Mouse (Mus musculus) CH12.LX (cell line): ENCODE results near the gene Agtr2. TPM values are rescaled to one million over a fixed set of nuclear protein-coding genes. Genes with fewer than 3 reads are reported as not detected.

ENCODE experiments used
- DNase-seq: peaks from one replicate; pipeline ENCODE4 v3.0.0-alpha.2; 2013; ENCODE audit errors: extremely low read depth
- H3K27ac ChIP-seq: 2 replicates; pipeline ENCODE4 v1.5.1; 2012; ENCODE audit warnings: low read depth, mild to moderate bottlenecking, control low read depth, moderate library complexity; ENCODE audit not compliant: insufficient read depth
- H3K27me3 ChIP-seq: replicated peaks from 2 replicates; pipeline ENCODE3; 2012; ENCODE audit warnings: inconsistent platforms
- H3K36me3 ChIP-seq, 2 experiments: replicated peaks in 1 of 2; 2 replicates each; pipeline versions ENCODE3 to v1.6.1; 2012; ENCODE audit warnings: inconsistent platforms in 1 of 2, low read length in 1 of 2, mild to moderate bottlenecking in 1 of 2, mixed read lengths in 1 of 2, moderate library complexity in 1 of 2; ENCODE audit not compliant: control insufficient read depth in 1 of 2, insufficient read depth in 1 of 2
- H3K4me1 ChIP-seq, 2 experiments: 2 replicates each; pipeline ENCODE4 v1.6.1; 2012; ENCODE audit warnings: inconsistent platforms in 1 of 2, moderate library complexity in 1 of 2; ENCODE audit not compliant: insufficient read depth in 2 of 2, control insufficient read depth in 1 of 2
- H3K4me2 ChIP-seq: 2 replicates; pipeline ENCODE4 v1.6.1; 2012; ENCODE audit warnings: low read depth, mild to moderate bottlenecking, control low read depth; ENCODE audit not compliant: poor library complexity, insufficient read depth, severe bottlenecking
- H3K4me3 ChIP-seq, 3 experiments: fragments of 150-350 bp in 1 of 3; sonication (generic) in 1 of 3; replicated peaks in 1 of 3; 2 replicates each; pipeline versions ENCODE3 to v1.5.1; 2011 to 2012; ENCODE audit warnings: low read depth in 2 of 3, low read length in 2 of 3, mild to moderate bottlenecking in 2 of 3, moderate library complexity in 2 of 3, control low read depth in 1 of 3, improper control_type of control experiment in 1 of 3, inconsistent platforms in 1 of 3, mixed read lengths in 1 of 3; ENCODE audit not compliant: poor library complexity in 1 of 3
- H3K79me2 ChIP-seq: replicated peaks from 2 replicates; pipeline ENCODE4 v1.6.1; 2012; ENCODE audit warnings: mild to moderate bottlenecking, moderate library complexity; ENCODE audit not compliant: control insufficient read depth, poor library complexity, insufficient read depth, severe bottlenecking; ENCODE audit errors: extremely low read depth
- H3K9ac ChIP-seq: 2 replicates; pipeline ENCODE4 v1.6.1; 2012; ENCODE audit warnings: low read depth, mild to moderate bottlenecking, control low read depth, moderate library complexity; ENCODE audit not compliant: insufficient read depth
- H3K9me3 ChIP-seq: replicated peaks from 2 replicates; pipeline ENCODE3; 2012; ENCODE audit warnings: low read length, inconsistent platforms, mixed read lengths
- BHLHE40 ChIP-seq: IDR thresholded peaks from 2 replicates; pipeline ENCODE4 v1.6.1; 2011; ENCODE audit warnings: mild to moderate bottlenecking, low read depth, low read length, improper control_type of control experiment
- E2F4 ChIP-seq: IDR thresholded peaks from 2 replicates; pipeline ENCODE4 v1.6.1; 2011; ENCODE audit warnings: low read depth, low read length, improper control_type of control experiment; ENCODE audit not compliant: insufficient replicate concordance
- ELF1 ChIP-seq: IDR thresholded peaks from 2 replicates; pipeline ENCODE4 v1.6.1; 2014; ENCODE audit warnings: low read depth, mild to moderate bottlenecking, inconsistent platforms, low read length, improper control_type of control experiment
- EP300 ChIP-seq: IDR thresholded peaks from 2 replicates; pipeline ENCODE4 v1.6.1; 2011; ENCODE audit warnings: low read length, improper control_type of control experiment
- ETS1 ChIP-seq: conservative IDR thresholded peaks from 2 replicates; pipeline ENCODE4 v1.6.1; 2012; ENCODE audit warnings: low read depth, mild to moderate bottlenecking, inconsistent platforms, low read length, improper control_type of control experiment, moderate library complexity
- JUN ChIP-seq: IDR thresholded peaks from 2 replicates; pipeline ENCODE4 v1.6.1; 2011; ENCODE audit warnings: low read depth, mild to moderate bottlenecking, low read length, improper control_type of control experiment, moderate library complexity; ENCODE audit not compliant: insufficient read depth
- JUND ChIP-seq: conservative IDR thresholded peaks from 2 replicates; pipeline ENCODE4 v1.6.1; 2011; ENCODE audit warnings: low read depth, low read length, improper control_type of control experiment
- KAT2A ChIP-seq: IDR thresholded peaks from 2 replicates; pipeline ENCODE4 v1.6.1; 2012; ENCODE audit warnings: low read length, improper control_type of control experiment, inconsistent platforms; ENCODE audit not compliant: insufficient replicate concordance
- MAX ChIP-seq: IDR thresholded peaks from 2 replicates; pipeline ENCODE4 v1.6.1; 2011; ENCODE audit warnings: low read length, improper control_type of control experiment
- MXI1 ChIP-seq: IDR thresholded peaks from 2 replicates; pipeline ENCODE4 v1.6.1; 2011; ENCODE audit warnings: mild to moderate bottlenecking, low read depth, low read length, improper control_type of control experiment
- MYC ChIP-seq: IDR thresholded peaks from 2 replicates; pipeline ENCODE4 v1.6.1; 2011; ENCODE audit warnings: low read depth, mild to moderate bottlenecking, improper control_type of control experiment, low read length
- NELFE ChIP-seq: IDR thresholded peaks from 2 replicates; pipeline ENCODE4 v1.6.1; 2011; ENCODE audit warnings: low read depth, low read length, improper control_type of control experiment
- NRF1 ChIP-seq: IDR thresholded peaks from 2 replicates; pipeline ENCODE4 v1.6.1; 2014; ENCODE audit warnings: low read depth, mild to moderate bottlenecking, inconsistent platforms, low read length, improper control_type of control experiment, moderate library complexity
- POLR2AphosphoS2 ChIP-seq: IDR thresholded peaks from 2 replicates; pipeline ENCODE4 v1.6.1; 2011; ENCODE audit warnings: low read depth, low read length, improper control_type of control experiment
- RAD21 ChIP-seq: IDR thresholded peaks from 2 replicates; pipeline ENCODE4 v1.6.1; 2011; ENCODE audit warnings: low read depth, mild to moderate bottlenecking, low read length, improper control_type of control experiment, moderate library complexity
- RCOR1 ChIP-seq: conservative IDR thresholded peaks from 2 replicates; pipeline ENCODE4 v1.6.1; 2012; ENCODE audit warnings: low read depth, mild to moderate bottlenecking, inconsistent platforms, low read length, improper control_type of control experiment
- SIN3A ChIP-seq: IDR thresholded peaks from 2 replicates; pipeline ENCODE4 v1.6.1; 2012; ENCODE audit warnings: low read length, improper control_type of control experiment, inconsistent platforms
- TBP ChIP-seq: conservative IDR thresholded peaks from 2 replicates; pipeline ENCODE4 v1.6.1; 2011; ENCODE audit warnings: low read depth, low read length, improper control_type of control experiment
- TCF12 ChIP-seq: IDR thresholded peaks from 2 replicates; pipeline ENCODE4 v1.6.1; 2014; ENCODE audit warnings: low read depth, mild to moderate bottlenecking, inconsistent platforms, low read length, improper control_type of control experiment
- USF1 ChIP-seq: IDR thresholded peaks from 2 replicates; pipeline ENCODE4 v1.6.1; 2014; ENCODE audit warnings: low read depth, mild to moderate bottlenecking, inconsistent platforms, low read length, improper control_type of control experiment
- ZC3H11A ChIP-seq: IDR thresholded peaks from 2 replicates; pipeline ENCODE4 v1.6.1; 2012; ENCODE audit warnings: low read depth, mild to moderate bottlenecking, inconsistent platforms, low read length, improper control_type of control experiment
- ZKSCAN1 ChIP-seq: IDR thresholded peaks from 2 replicates; pipeline ENCODE4 v1.6.1; 2012; ENCODE audit warnings: low read depth, inconsistent platforms, low read length, improper control_type of control experiment, borderline replicate concordance
- ZMIZ1 ChIP-seq: IDR thresholded peaks from 2 replicates; pipeline ENCODE4 v1.6.1; 2012; ENCODE audit warnings: low read depth, mild to moderate bottlenecking, inconsistent platforms, low read length, improper control_type of control experiment
- ZNF384 ChIP-seq: IDR thresholded peaks from 2 replicates; pipeline ENCODE4 v1.6.1; 2012; ENCODE audit warnings: low read depth, low read length, improper control_type of control experiment, inconsistent platforms
- dilution Hi-C: fragments of 300-500 bp; cut with MboI; formaldehyde crosslinking; loops from 2 replicates; pipeline ENCODE4 v1.14.3; 2020; ENCODE audit warnings: low sequenced_read_pairs; ENCODE audit not compliant: extremely low pct_unique_long_range_greater_than_20kb, extremely low pct_ligation_motif_present
- in situ Hi-C: fragments of 300-500 bp; cut with MboI; formaldehyde crosslinking; loops from 3 replicates; pipeline ENCODE4 v1.14.3; 2019; ENCODE audit warnings: low sequenced_read_pairs, low pct_ligation_motif_present, low pct_unique_long_range_greater_than_20kb, mixed read lengths
- polyA plus RNA-seq: library from polyadenylated mRNA; unstranded; fragments of >175 nt; gene quantifications from 2 replicates; pipeline ENCODE4 v1.2.1, GENCODE M21; 2012; ENCODE audit warnings: low read depth; ENCODE audit not compliant: insufficient read length
- total RNA-seq, 2 experiments: library from RNA; depleted of rRNA; stranded (reverse); fragments of 300-350 nt in 1 of 2; fragments of >200 nt in 1 of 2; gene quantifications; 2 replicates each; pipeline ENCODE4 v1.2.3; 2012 to 2014

Agtr2 gene
- total RNA-seq (2012; rRNA removed) (not detected in 2 replicates), total RNA-seq (2014; rRNA removed) (not detected in 2 replicates), polyA plus RNA-seq (not detected in 2 replicates)

DNA sequence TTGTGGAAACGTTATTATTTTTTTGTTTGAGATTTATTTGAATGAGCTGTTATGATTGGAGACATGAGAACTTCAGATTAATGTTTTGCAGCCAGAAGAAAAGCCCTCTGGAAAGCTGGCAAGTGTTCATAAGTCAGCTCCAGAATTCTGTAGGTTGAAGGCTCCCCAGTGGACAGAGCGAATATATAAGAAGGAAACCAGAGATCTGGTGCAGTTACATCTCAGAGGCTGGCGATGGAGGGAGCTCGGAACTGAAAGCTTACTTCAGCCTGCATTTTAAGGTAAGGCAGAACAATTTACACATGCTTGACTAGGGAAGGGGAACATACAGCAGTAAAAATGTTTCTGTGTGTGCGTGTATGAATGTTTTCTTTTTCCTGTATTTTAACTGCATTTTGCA lies at the start of gene Agtr2:
TSS of gene Agtr2 (plus strand) at position 131 of the 400 bp plus-strand sequence.
- H3K79me2 ChIP-seq: no peaks in the 10 kb centered on the region
- TF ChIP-seq BHLHE40: no peak
- no peak for TF ChIP-seq POLR2AphosphoS2
- TF ChIP-seq TBP: no peak
- TF ChIP-seq ZNF384: no peak
- no peak for TF ChIP-seq NRF1
- TF ChIP-seq JUN: no peak
- no peak for TF ChIP-seq KAT2A
- no peak for TF ChIP-seq SIN3A
- no peak for TF ChIP-seq EP300
- no peak for TF ChIP-seq NELFE
- TF ChIP-seq E2F4: no peak
- no peak for TF ChIP-seq MXI1
- no peak for TF ChIP-seq ZC3H11A
- TF ChIP-seq JUND: no peak
- no peak for TF ChIP-seq MAX
- TF ChIP-seq ELF1: no peak
- TF ChIP-seq ETS1: no peak
- no peak for TF ChIP-seq ZMIZ1
- no peak for TF ChIP-seq ZKSCAN1
- no peak for TF ChIP-seq RAD21
- TF ChIP-seq, all 38 proteins: peak for 0
- Histone ChIP-seq H3K36me3 (no peaks in the 10 kb centered on the region), H3K27ac (no peak within 1 kb of the TSS), H3K4me1 (no peaks in the 10 kb centered on the region), H3K4me2 (no peak within 1 kb of the TSS), H3K27me3 (no peaks in the 10 kb centered on the region), H3K4me3 (no peak within 1 kb of the TSS), H3K9ac (no peak within 1 kb of the TSS), H3K9me3 (peaks cover 2% of the 10 kb centered on the region)
- in situ Hi-C loops (no loop called here), dilution Hi-C loops (no loop called here)
- no peak for DNase-seq

DNA sequence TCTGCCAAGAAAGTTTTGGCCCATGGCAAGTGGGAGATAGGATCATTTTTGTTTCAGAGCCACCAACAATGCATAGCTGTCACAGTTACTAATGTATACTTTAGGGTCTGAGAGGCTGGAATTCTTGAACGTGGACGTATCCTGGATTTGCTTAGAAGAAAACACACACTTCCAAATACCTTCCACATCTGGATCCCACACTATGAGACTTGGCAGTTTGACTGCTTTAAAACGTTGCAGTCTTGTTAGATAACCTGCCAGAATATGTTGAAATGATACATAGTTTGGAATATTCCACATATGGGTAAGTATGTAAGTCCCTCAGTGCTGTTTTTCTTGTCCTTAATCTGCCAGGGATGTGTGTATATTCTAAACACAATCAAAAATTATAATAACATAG lies 31.8 kb upstream of the Agtr2 start:
- TF ChIP-seq ELF1 (no peak), USF1 (no peak), MYC (no peak), MAX (no peak), RCOR1 (no peak), NRF1 (no peak), TCF12 (no peak), JUND (no peak)
- dilution Hi-C loops: no loop called here
- in situ Hi-C loops: no loop called here

More for the DNA sequence above, 31.8 kb upstream of the Agtr2 start:
- H3K4me1 ChIP-seq: no peaks in the 10 kb centered on the region
- H3K4me2 ChIP-seq: no peak overlapping the region
- H3K9ac ChIP-seq: no peak overlapping the region
- H3K36me3 ChIP-seq: no peaks in the 10 kb centered on the region
- DNase-seq: no peak
- no peak overlapping the region for H3K27ac ChIP-seq
- H3K4me3 ChIP-seq: no peak overlapping the region
- no peaks in the 10 kb centered on the region for H3K9me3 ChIP-seq
- H3K27me3 ChIP-seq: no peaks in the 10 kb centered on the region
- H3K79me2 ChIP-seq: no peaks in the 10 kb centered on the region
